Mouse (Mus musculus): ENCODE data around the gene Olfr142. TPM values are rescaled to one million over a fixed set of nuclear protein-coding genes. Genes with fewer than 3 reads are reported as not detected.
"Not testable (repeated sequence)": the region's sequence is repeated elsewhere in the genome, so short reads cannot be mapped to it uniquely, and the experiment has no call there.

Gene Olfr142
- polyA plus RNA-seq (2014; fragmentation: Nextera tagmentation; extraction: Ambion mirVana), result 0.11 and 0.22 TPM in 2 replicates

- ATAC-seq (ENCODE audit: low read depth), result no peak
- H3K27ac ChIP-seq (replicated peaks; ENCODE audit: low read depth, low read length), result no peak within 1 kb of the TSS
- H3K27me3 ChIP-seq (replicated peaks; ENCODE audit: control insufficient read depth, insufficient read depth, low read length), result no peaks in the 10 kb centered on the region
- no peaks in the 10 kb centered on the region for H3K4me1 ChIP-seq (ENCODE audit: control insufficient read depth, insufficient read depth, low read length)
- no peaks in the 10 kb centered on the region for H3K9me3 ChIP-seq (ENCODE audit: control insufficient read depth, low read length)
- H3K4me3 ChIP-seq (ENCODE audit: low read depth, low read length), result no peak within 1 kb of the TSS
- no peaks in the 10 kb centered on the region for H3K36me3 ChIP-seq (ENCODE audit: control insufficient read depth, insufficient read depth, low read length)
- WGBS, result 93% methylated on average over 4 of the region's 4 CpGs
- DNase-seq (ENCODE audit: low spot score), result no peak
- H3K4me2 ChIP-seq (ENCODE audit: low read depth, low read length), result no peak within 1 kb of the TSS
- no peak within 1 kb of the TSS for H3K9ac ChIP-seq (ENCODE audit: low read depth, low read length)
Observed at GRCm38 (mm10) chr2:90257492-90257891, at the start of gene Olfr142. Olfr142 (minus strand) TSS chr2:90257592.

- H3K4me2 ChIP-seq (ENCODE audit: low read depth, low read length), result no peak within 1 kb of the TSS
- no peaks in the 10 kb centered on the region for H3K27me3 ChIP-seq (replicated peaks; ENCODE audit: control insufficient read depth, insufficient read depth, low read length)
- no peak within 1 kb of the TSS for H3K4me3 ChIP-seq (ENCODE audit: low read depth, low read length)
- ATAC-seq (ENCODE audit: low read depth) (no peak), DNase-seq (ENCODE audit: low spot score) (no peak)
- 87% methylated on average over 6 of the region's 6 CpGs for WGBS
- H3K4me1 ChIP-seq (ENCODE audit: control insufficient read depth, insufficient read depth, low read length), result no peaks in the 10 kb centered on the region
- no peak within 1 kb of the TSS for H3K27ac ChIP-seq (replicated peaks; ENCODE audit: low read depth, low read length)
- no peak within 1 kb of the TSS for H3K9ac ChIP-seq (ENCODE audit: low read depth, low read length)
- H3K36me3 ChIP-seq (ENCODE audit: control insufficient read depth, insufficient read depth, low read length), result no peaks in the 10 kb centered on the region
- H3K9me3 ChIP-seq (ENCODE audit: control insufficient read depth, low read length), result no peaks in the 10 kb centered on the region
Observed at GRCm38 (mm10) chr2:90292741-90293140, 35.3 kb upstream of the Olfr142 start, which contains the start of gene Olfr1272. Olfr1272 (minus strand) TSS chr2:90292841.

GRCm38 (mm10) chr2:90270932-90271331, 13.5 kb upstream of the Olfr142 start, which contains the start of gene Olfr1271:
Olfr1271 (minus strand) TSS chr2:90271032.
- 87% methylated on average over 2 of the region's 2 CpGs for whole genome bisulfite sequencing
- Histone ChIP-seq H3K27me3 (replicated peaks; ENCODE audit: control insufficient read depth, insufficient read depth, low read length) (no peaks in the 10 kb centered on the region), H3K9me3 (ENCODE audit: control insufficient read depth, low read length) (no peaks in the 10 kb centered on the region), H3K4me1 (ENCODE audit: control insufficient read depth, insufficient read depth, low read length) (no peaks in the 10 kb centered on the region), H3K4me2 (ENCODE audit: low read depth, low read length) (no peak within 1 kb of the TSS), H3K27ac (replicated peaks; ENCODE audit: low read depth, low read length) (no peak within 1 kb of the TSS), H3K4me3 (ENCODE audit: low read depth, low read length) (no peak within 1 kb of the TSS), H3K9ac (ENCODE audit: low read depth, low read length) (no peak within 1 kb of the TSS), H3K36me3 (ENCODE audit: control insufficient read depth, insufficient read depth, low read length) (no peaks in the 10 kb centered on the region)
- ATAC-seq (ENCODE audit: low read depth) (no peak), DNase-seq (ENCODE audit: low spot score) (no peak)

GRCm38 (mm10) chr2:90224393-90224792, 33.0 kb downstream of the Olfr142 start, which contains the start of gene Olfr1506:
Olfr1506 (minus strand) TSS chr2:90224493.
- H3K4me3 ChIP-seq (ENCODE audit: low read depth, low read length); H3K9ac ChIP-seq (ENCODE audit: low read depth, low read length); H3K4me2 ChIP-seq (ENCODE audit: low read depth, low read length); H3K27ac ChIP-seq (replicated peaks; ENCODE audit: low read depth, low read length); H3K4me1 ChIP-seq (ENCODE audit: control insufficient read depth, insufficient read depth, low read length); H3K36me3 ChIP-seq (ENCODE audit: control insufficient read depth, insufficient read depth, low read length); DNase-seq (ENCODE audit: low spot score); H3K9me3 ChIP-seq (ENCODE audit: control insufficient read depth, low read length); ATAC-seq (ENCODE audit: low read depth); H3K27me3 ChIP-seq (replicated peaks; ENCODE audit: control insufficient read depth, insufficient read depth, low read length): not testable (repeated sequence)
- WGBS, result no CpG with 5 or more reads among the region's 6 CpGs

Other genes starting within 250 kb of the Olfr142 start
- not detected in 2 replicates for gene Olfr1263, start 245.5 kb downstream of the Olfr142 start, polyA plus RNA-seq (2014; fragmentation: Nextera tagmentation; extraction: Ambion mirVana)
- 0.40 and 0.42 TPM in 2 replicates for gene Olfr1264, start 232.0 kb downstream of the Olfr142 start, polyA plus RNA-seq (2014; fragmentation: Nextera tagmentation; extraction: Ambion mirVana)
- not detected in 2 replicates for gene Olfr1265, start 222.3 kb downstream of the Olfr142 start, polyA plus RNA-seq (2014; fragmentation: Nextera tagmentation; extraction: Ambion mirVana)
- gene Olfr140, start 194.0 kb downstream of the Olfr142 start, polyA plus RNA-seq (2014; fragmentation: Nextera tagmentation; extraction: Ambion mirVana), result 0.08 TPM in 1 of 2 replicates, not detected in the other
- gene Olfr1269, start 136.2 kb downstream of the Olfr142 start, polyA plus RNA-seq (2014; fragmentation: Nextera tagmentation; extraction: Ambion mirVana), result not detected in 2 replicates
- 0.20 and 0.45 TPM in 2 replicates for gene Olfr32, start 115.3 kb downstream of the Olfr142 start, polyA plus RNA-seq (2014; fragmentation: Nextera tagmentation; extraction: Ambion mirVana)
- gene Olfr1270, start 104.5 kb downstream of the Olfr142 start, polyA plus RNA-seq (2014; fragmentation: Nextera tagmentation; extraction: Ambion mirVana), result 0.07 TPM in 2 replicates
- gene Olfr1506, start 33.1 kb downstream of the Olfr142 start, polyA plus RNA-seq (2014; fragmentation: Nextera tagmentation; extraction: Ambion mirVana), result not detected in 2 replicates
- gene Olfr1271, start 13.4 kb upstream of the Olfr142 start, polyA plus RNA-seq (2014; fragmentation: Nextera tagmentation; extraction: Ambion mirVana), result 0.05 and 0.13 TPM in 2 replicates
- not detected in 2 replicates for gene Olfr1272, start 35.2 kb upstream of the Olfr142 start, polyA plus RNA-seq (2014; fragmentation: Nextera tagmentation; extraction: Ambion mirVana)
- gene Gm13769, start 64.6 kb upstream of the Olfr142 start, polyA plus RNA-seq (2014; fragmentation: Nextera tagmentation; extraction: Ambion mirVana), result 0.22 TPM in 1 of 2 replicates, not detected in the other
- 0.07 and 0.10 TPM in 2 replicates for gene Olfr1274-ps, start 141.1 kb upstream of the Olfr142 start, polyA plus RNA-seq (2014; fragmentation: Nextera tagmentation; extraction: Ambion mirVana)